Mouse (Mus musculus): ENCODE measurements around the gene B3gnt3. TPM values are rescaled to one million over a fixed set of nuclear protein-coding genes. Genes with fewer than 3 reads are reported as not detected.
"Not testable (repeated sequence)": the region's sequence is repeated elsewhere in the genome, so short reads cannot be mapped to it uniquely, and the experiment has no call there.

Gene B3gnt3
- polyA plus RNA-seq, 1 experiment from 2014 or later, result 12.2 TPM

DNA sequence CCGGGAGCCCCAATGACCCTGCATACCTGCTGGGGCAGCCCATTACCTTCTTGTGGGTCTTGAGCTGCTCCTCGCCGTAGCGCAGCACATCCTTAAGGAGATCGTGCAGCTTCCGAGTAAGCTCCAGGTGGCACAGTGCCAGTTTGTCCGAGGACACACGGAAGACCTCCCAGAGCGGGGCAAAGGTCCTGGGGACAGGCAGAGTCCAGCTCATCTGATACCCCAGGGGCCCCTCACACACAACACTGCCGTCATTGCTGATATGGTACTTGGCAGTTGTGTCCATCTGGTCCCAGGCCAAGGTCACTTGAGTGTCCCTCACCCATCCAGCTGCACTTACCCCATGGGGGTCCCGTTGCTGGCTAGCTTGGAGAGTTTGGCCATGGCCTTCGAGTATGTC is 15.5 kb upstream of the B3gnt3 start:
- ATAC-seq (ENCODE audit: insufficient read depth, low FRiP score), result no peak

DNA sequence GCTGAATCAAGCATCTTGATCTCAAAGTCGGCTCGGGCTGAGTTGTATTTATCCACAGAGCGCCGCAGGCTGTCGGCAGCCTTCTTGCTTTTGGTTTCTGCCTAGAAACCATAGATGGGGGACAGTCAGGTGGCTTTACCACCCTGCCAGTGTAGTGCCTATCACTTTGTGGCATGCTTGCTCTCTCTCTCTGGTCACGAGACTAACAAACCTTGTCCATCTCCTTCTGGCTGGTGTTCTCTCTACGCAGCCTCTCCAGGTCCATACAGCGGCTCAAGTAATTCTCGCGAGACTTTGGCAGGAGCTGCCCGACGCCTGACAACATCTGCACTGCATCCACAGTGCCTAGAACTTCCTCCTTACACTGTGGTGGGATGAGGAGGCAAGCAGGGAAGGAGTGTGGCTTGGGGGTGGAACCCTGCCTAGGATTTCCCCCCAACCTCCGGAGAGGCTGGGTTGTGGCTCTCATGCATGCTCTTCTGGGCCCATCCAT is 15.0 kb upstream of the B3gnt3 start:
- Histone ChIP-seq H3K9ac (ENCODE audit: low read length) (no peak overlapping the region), H3K27ac (ENCODE audit: low read length) (no peak overlapping the region), H3K9me3 (replicated peaks; ENCODE audit: control insufficient read depth, low read length) (no peaks in the 10 kb centered on the region), H3K36me3 (ENCODE audit: control insufficient read depth, insufficient read depth, low read length) (no peaks in the 10 kb centered on the region), H3K4me2 (ENCODE audit: low read depth, low read length) (no peak overlapping the region), H3K4me3 (replicated peaks; ENCODE audit: low read length) (no peak overlapping the region), H3K27me3 (ENCODE audit: control insufficient read depth, insufficient read depth, low read length) (no peaks in the 10 kb centered on the region), H3K4me1 (ENCODE audit: control insufficient read depth, insufficient read depth, low read length) (no peaks in the 10 kb centered on the region)
- no peak for ATAC-seq (ENCODE audit: insufficient read depth, low FRiP score)
- WGBS, result 85% methylated on average over 13 of the region's 13 CpGs

More for the DNA sequence above, 15.5 kb upstream of the B3gnt3 start:
- Histone ChIP-seq H3K4me3 (replicated peaks; ENCODE audit: low read length) (no peak overlapping the region), H3K4me1 (ENCODE audit: control insufficient read depth, insufficient read depth, low read length) (no peaks in the 10 kb centered on the region), H3K36me3 (ENCODE audit: control insufficient read depth, insufficient read depth, low read length) (no peaks in the 10 kb centered on the region), H3K9me3 (replicated peaks; ENCODE audit: control insufficient read depth, low read length) (no peaks in the 10 kb centered on the region), H3K27ac (ENCODE audit: low read length) (no peak overlapping the region), H3K27me3 (ENCODE audit: control insufficient read depth, insufficient read depth, low read length) (no peaks in the 10 kb centered on the region), H3K4me2 (ENCODE audit: low read depth, low read length) (no peak overlapping the region), H3K9ac (ENCODE audit: low read length) (no peak overlapping the region)
- WGBS, result 75% methylated on average over 12 of the region's 12 CpGs

DNA sequence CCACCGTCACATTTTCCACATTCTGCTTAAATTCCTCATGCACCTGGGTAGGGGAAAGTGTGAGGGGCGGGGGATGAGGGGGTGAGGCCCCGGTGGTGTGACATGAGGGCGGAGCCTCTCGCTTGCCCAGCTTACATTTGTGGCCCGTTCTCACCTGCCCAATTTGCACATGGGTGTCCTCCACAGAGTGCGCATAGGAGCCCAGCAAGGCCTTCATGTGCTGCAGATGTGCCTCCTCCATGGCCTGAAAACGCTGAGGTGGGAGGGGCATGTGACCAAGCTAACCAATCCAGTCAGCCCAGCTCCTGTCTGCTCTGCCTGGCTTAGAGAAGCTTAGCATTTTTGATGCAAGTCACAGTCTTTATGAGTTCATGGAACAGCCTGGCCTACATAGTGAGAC is 13.9 kb upstream of the B3gnt3 start:
- ATAC-seq (ENCODE audit: insufficient read depth, low FRiP score), result no peak
- H3K27me3 ChIP-seq (ENCODE audit: control insufficient read depth, insufficient read depth, low read length), result no peaks in the 10 kb centered on the region

GRCm38 (mm10) chr8:71711574-71711973 is 10.0 kb upstream of the B3gnt3 start:
- H3K36me3 ChIP-seq (ENCODE audit: control insufficient read depth, insufficient read depth, low read length), result no peaks in the 10 kb centered on the region
- peaks cover 4% of the 10 kb centered on the region for H3K27me3 ChIP-seq (ENCODE audit: control insufficient read depth, insufficient read depth, low read length)
- H3K4me2 ChIP-seq (ENCODE audit: low read depth, low read length), result no peak overlapping the region
- H3K9me3 ChIP-seq (replicated peaks; ENCODE audit: control insufficient read depth, low read length), result no peaks in the 10 kb centered on the region
- no peak for ATAC-seq (ENCODE audit: insufficient read depth, low FRiP score)
- no peak overlapping the region for H3K4me3 ChIP-seq (replicated peaks; ENCODE audit: low read length)
- 0 out of 2 replicates have a peak, but pooled peaks cover 2% of the 10 kb centered on the region for H3K4me1 ChIP-seq (ENCODE audit: control insufficient read depth, insufficient read depth, low read length)
- WGBS, result 85% methylated on average over 2 of the region's 2 CpGs
- H3K27ac ChIP-seq (ENCODE audit: low read length), result no peak overlapping the region
- H3K9ac ChIP-seq (ENCODE audit: low read length), result no peak overlapping the region

More for the DNA sequence above, 13.9 kb upstream of the B3gnt3 start:
- 30% methylated on average over 8 of the region's 8 CpGs for WGBS
- Histone ChIP-seq H3K9me3 (replicated peaks; ENCODE audit: control insufficient read depth, low read length) (no peaks in the 10 kb centered on the region), H3K36me3 (ENCODE audit: control insufficient read depth, insufficient read depth, low read length) (no peaks in the 10 kb centered on the region), H3K27ac (ENCODE audit: low read length) (no peak overlapping the region), H3K4me2 (ENCODE audit: low read depth, low read length) (no peak overlapping the region), H3K4me3 (replicated peaks; ENCODE audit: low read length) (no peak overlapping the region), H3K9ac (ENCODE audit: low read length) (no peak overlapping the region), H3K4me1 (ENCODE audit: control insufficient read depth, insufficient read depth, low read length) (no peaks in the 10 kb centered on the region)

- Histone ChIP-seq H3K27ac (ENCODE audit: low read length) (no peak overlapping the region), H3K9me3 (replicated peaks; ENCODE audit: control insufficient read depth, low read length) (no peaks in the 10 kb centered on the region), H3K9ac (ENCODE audit: low read length) (0 out of 2 replicates have a peak overlapping the region, but pooled peaks have one; percentile 14), H3K36me3 (ENCODE audit: control insufficient read depth, insufficient read depth, low read length) (no peaks in the 10 kb centered on the region), H3K4me2 (ENCODE audit: low read depth, low read length) (peak overlapping the region; percentile 44), H3K4me3 (replicated peaks; ENCODE audit: low read length) (peak overlapping the region; percentile 15; the same call in 1 of the 2 replicates), H3K27me3 (ENCODE audit: control insufficient read depth, insufficient read depth, low read length) (peaks cover 4% of the 10 kb centered on the region), H3K4me1 (ENCODE audit: control insufficient read depth, insufficient read depth, low read length) (0 out of 2 replicates have a peak, but pooled peaks cover 2% of the 10 kb centered on the region)
- peak; percentile 71 for ATAC-seq (ENCODE audit: insufficient read depth, low FRiP score)
- 22% methylated on average over 25 of the region's 25 CpGs for WGBS
These were observed 8.3 kb upstream of the B3gnt3 start for GRCm38 (mm10) chr8:71709800-71710446.

DNA sequence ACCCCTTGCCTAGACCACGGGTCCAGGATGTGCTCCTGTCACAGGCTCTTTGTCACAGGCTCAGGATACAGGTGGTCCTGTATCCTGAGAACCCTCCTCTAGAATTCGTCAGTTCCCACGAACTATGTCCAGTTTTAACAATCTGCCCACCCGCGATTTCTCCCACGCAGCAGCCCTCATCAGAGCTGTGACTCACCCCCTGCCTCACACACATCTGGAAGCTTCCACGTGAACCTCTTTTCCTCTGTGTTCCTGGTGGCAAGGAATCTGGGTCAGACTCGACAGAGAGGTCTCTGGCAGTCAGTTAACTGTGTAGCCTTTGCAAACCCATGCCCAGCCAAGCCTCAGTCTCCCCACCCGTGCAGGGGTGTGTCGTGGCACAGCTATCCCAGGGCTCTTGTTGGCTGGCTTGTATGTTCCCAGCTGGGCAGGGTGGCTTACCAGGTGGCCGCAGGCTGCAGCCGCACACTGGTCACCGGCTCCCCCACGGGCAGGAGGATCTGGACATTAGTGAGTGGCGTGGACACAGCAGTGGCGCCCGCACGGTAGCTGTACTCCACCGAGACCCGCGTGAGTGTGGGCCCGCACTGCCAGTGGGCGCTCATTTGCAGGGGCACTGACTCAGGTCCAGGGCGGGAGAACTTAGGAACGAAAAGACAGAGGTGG is 7.7 kb upstream of the B3gnt3 start:
- Histone ChIP-seq H3K4me1 (ENCODE audit: control insufficient read depth, insufficient read depth, low read length) (0 out of 2 replicates have a peak, but pooled peaks cover 2% of the 10 kb centered on the region), H3K27ac (ENCODE audit: low read length) (no peak overlapping the region), H3K27me3 (ENCODE audit: control insufficient read depth, insufficient read depth, low read length) (peaks cover 4% of the 10 kb centered on the region), H3K9ac (ENCODE audit: low read length) (0 out of 2 replicates have a peak overlapping the region, but pooled peaks have one; percentile 14), H3K4me2 (ENCODE audit: low read depth, low read length) (peak overlapping the region; percentile 44), H3K36me3 (ENCODE audit: control insufficient read depth, insufficient read depth, low read length) (no peaks in the 10 kb centered on the region), H3K4me3 (replicated peaks; ENCODE audit: low read length) (peak overlapping the region; percentile 15; the same call in 1 of the 2 replicates), H3K9me3 (replicated peaks; ENCODE audit: control insufficient read depth, low read length) (no peaks in the 10 kb centered on the region)
- ATAC-seq (ENCODE audit: insufficient read depth, low FRiP score), result peak; percentile 3; the same call in 1 of the 2 replicates
- 39% methylated on average over 25 of the region's 25 CpGs for WGBS

- Histone ChIP-seq H3K4me1 (ENCODE audit: control insufficient read depth, insufficient read depth, low read length) (0 out of 2 replicates have a peak, but pooled peaks cover 2% of the 10 kb centered on the region), H3K36me3 (ENCODE audit: control insufficient read depth, insufficient read depth, low read length) (no peaks in the 10 kb centered on the region), H3K27ac (ENCODE audit: low read length) (no peak overlapping the region), H3K9ac (ENCODE audit: low read length) (no peak overlapping the region), H3K9me3 (replicated peaks; ENCODE audit: control insufficient read depth, low read length) (no peaks in the 10 kb centered on the region), H3K4me2 (ENCODE audit: low read depth, low read length) (no peak overlapping the region), H3K4me3 (replicated peaks; ENCODE audit: low read length) (no peak overlapping the region), H3K27me3 (ENCODE audit: control insufficient read depth, insufficient read depth, low read length) (peaks cover 4% of the 10 kb centered on the region)
- no peak for ATAC-seq (ENCODE audit: insufficient read depth, low FRiP score)
- WGBS, result 41% methylated on average over 8 of the region's 8 CpGs
These were observed 6.3 kb upstream of the B3gnt3 start for GRCm38 (mm10) chr8:71707874-71708273.

DNA sequence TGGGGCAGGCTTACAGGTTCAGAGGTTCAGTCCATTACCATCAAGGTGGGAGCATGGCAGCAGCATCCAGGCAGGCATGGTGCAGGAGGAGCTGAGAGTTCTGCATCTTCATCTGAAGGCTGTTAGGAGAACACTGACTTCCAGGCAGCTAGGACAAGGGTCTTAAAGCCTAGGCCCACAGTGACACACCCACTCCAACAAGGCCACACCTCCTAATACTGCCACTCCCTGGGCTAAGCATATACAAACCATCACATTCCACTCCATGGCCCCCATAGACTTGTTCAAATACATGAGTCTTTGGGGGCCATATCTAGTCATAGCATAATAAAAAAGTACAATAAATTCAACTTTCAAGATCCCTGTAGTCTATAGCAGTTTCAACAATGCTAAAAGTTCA is 1.8 kb upstream of the B3gnt3 start:
- H3K4me2 ChIP-seq (ENCODE audit: low read depth, low read length); H3K36me3 ChIP-seq (ENCODE audit: control insufficient read depth, insufficient read depth, low read length); H3K9me3 ChIP-seq (replicated peaks; ENCODE audit: control insufficient read depth, low read length); ATAC-seq (ENCODE audit: insufficient read depth, low FRiP score); H3K9ac ChIP-seq (ENCODE audit: low read length); H3K4me3 ChIP-seq (replicated peaks; ENCODE audit: low read length): not testable (repeated sequence)
- peaks cover 15% of the 10 kb centered on the region for H3K4me1 ChIP-seq (ENCODE audit: control insufficient read depth, insufficient read depth, low read length)
- H3K27ac ChIP-seq (ENCODE audit: low read length), result peak overlapping the region; percentile 77; the same call in 1 of the 2 replicates
- H3K27me3 ChIP-seq (ENCODE audit: control insufficient read depth, insufficient read depth, low read length), result peaks cover 18% of the 10 kb centered on the region

DNA sequence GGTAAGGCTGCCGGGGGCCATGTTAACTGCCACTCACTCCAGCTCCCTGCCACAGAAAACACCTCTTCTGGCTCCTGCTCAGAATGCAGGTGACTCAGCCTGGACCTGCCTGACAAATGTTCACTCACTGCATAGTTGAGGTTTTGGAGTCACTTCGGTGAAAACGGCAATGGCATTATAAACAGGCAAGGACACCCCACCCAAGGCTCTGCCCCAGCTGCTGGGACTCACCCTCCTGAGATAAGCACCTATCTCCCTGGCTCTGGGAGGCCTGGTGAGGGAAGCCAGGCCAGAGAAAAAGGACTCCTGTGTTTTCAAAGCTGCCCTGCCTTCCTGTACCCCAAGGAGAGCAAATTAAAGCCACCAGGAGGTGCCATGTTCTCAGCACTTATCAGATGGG is 1.3 kb upstream of the B3gnt3 start:
- Histone ChIP-seq H3K27ac (ENCODE audit: low read length) (peak overlapping the region; percentile 77), H3K4me2 (ENCODE audit: low read depth, low read length) (0 out of 2 replicates have a peak overlapping the region, but pooled peaks have one; percentile 3), H3K9me3 (replicated peaks; ENCODE audit: control insufficient read depth, low read length) (no peaks in the 10 kb centered on the region), H3K27me3 (ENCODE audit: control insufficient read depth, insufficient read depth, low read length) (peaks cover 18% of the 10 kb centered on the region), H3K36me3 (ENCODE audit: control insufficient read depth, insufficient read depth, low read length) (no peaks in the 10 kb centered on the region), H3K4me3 (replicated peaks; ENCODE audit: low read length) (no peak overlapping the region), H3K4me1 (ENCODE audit: control insufficient read depth, insufficient read depth, low read length) (peaks cover 15% of the 10 kb centered on the region), H3K9ac (ENCODE audit: low read length) (peak overlapping the region; percentile 9; the same call in 1 of the 2 replicates)
- peak; percentile 66; the same call in 1 of the 2 replicates for ATAC-seq (ENCODE audit: insufficient read depth, low FRiP score)
- WGBS, result 63% methylated on average over 3 of the region's 3 CpGs
